Mouse (Mus musculus): ENCODE data around the gene Slc15a3.

Slc15a3 gene

DNA sequence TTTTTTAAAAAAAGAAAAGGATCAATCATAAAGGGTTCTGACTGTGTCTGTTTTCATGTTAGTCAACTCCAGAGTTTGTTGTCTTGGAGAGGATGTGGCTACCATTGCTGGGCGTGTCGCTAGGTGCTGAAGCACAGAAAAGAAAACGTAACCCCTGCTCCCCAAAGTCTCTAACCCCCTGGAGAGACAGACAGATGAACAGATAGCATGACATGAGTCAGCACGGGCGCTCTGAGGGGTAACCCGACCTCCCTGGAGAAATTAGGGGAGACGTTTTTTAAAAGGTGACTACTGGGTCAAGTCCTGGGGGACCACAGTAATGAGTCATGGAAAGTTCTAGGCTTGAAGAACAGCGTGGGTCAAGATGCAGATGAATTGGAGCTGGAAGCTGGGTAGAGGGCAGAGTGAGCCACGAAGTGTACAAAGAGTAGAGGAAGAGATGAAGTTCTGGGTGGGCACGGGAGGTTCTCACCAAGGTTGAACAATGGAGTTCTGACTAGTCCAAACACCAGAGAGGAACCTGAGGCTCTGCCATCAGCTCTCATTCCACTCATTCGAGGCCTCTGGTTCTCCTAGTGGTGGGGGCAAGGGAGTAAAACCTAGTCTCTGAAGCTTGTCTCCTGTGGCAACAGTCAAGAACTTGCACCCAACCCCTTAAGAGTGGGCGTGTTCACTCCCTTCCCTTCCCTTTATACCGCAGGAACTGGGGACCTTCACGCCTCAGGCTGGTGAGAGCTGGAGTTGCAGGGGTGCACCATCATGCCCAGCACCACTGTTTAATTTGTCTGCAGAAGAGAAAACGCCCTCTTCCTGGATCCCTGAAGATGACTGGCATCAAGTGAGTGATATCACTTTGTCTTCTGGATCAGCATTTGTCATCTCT lies at the start of gene Slc15a3:
Gene Slc15a3 (plus strand): TSS at position 718 of the 883 bp plus-strand sequence.
- no peak for DNase-seq (ENCODE audit: low spot score in 2 of 2)

DNA sequence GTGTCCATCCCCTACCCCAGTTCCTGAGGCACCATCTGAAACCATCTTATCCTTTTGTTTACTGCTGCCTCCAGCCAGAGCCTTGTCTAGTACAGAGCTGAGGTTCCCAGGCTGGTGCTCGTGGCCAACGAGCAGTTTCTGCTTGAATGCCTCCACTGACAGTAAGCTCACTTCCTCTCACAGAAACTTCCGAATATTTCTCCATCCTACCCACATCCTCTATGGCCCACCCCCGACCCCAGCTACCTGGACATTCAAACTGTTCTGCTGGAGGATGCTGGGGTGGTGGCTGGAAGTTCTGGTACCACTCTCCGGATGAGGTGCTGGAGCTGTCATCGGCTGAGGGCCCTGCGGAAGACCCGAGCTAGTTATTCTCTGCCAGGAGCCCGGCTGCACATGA lies 49.2 kb upstream of the Slc15a3 start:
- peak; percentile 21 to 22 for DNase-seq (ENCODE audit: low spot score in 2 of 2)

DNA sequence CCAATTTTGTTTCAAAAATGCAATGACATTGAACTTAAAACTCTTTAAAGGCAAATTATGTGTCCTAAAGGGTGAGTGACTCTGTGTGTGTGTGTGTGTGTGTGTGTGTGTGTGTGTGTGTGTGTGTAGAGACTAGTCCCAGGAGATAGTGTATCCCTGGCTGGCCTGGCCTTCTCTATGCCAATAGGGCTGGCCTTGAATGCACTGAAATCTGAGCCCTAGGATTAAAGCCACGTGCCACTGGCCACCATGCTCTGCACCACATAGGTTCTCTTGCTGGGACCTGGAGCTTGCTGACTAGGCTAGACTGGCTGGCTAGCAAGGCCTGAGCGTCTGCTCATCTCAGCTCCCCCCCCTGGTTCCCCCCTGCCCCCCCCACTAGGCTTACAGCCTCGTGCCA lies 46.5 kb upstream of the Slc15a3 start:
- DNase-seq (ENCODE audit: low spot score in 2 of 2), result no peak

DNA sequence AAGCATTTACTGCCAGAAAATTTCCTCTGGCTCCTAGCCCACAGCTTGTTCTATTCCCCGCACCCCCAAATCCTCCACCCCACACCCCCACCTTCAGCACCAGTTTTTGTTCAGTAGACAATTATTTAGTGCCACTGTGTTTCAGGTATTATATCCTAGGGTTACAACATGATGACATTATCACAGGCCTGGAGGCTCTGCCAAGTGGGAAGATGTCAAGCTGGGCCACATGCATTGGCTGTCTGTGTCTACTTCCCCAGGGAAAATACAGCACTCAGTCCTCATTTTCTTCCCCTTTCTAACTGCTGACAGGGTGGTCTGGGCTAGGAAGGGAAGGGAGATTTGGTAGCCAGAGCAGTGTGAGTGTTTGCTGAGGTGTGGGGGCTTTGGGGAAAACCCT lies 44.6 kb upstream of the Slc15a3 start:
- no peak for DNase-seq (ENCODE audit: low spot score in 2 of 2)

DNA sequence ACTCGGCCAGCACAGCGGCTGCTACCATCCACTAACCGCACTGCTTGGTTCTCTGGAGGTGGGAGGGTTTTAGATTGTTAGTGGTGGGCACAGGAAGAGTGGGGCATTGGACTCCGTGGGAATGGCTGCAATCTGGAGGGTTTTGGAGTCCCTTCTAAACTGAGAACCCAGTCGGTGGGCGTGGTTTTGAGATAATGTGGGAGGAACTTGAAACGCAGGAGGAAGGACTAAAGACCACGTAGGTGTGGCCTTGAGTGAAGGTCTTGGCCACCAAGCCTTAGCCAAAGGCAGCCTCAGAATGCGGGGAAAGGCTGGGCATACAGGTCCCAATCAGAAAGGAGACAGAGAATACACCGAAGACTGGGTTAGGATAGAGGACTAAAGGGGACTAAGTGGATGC lies 41.0 kb upstream of the Slc15a3 start:
- DNase-seq (ENCODE audit: low spot score in 2 of 2), result no peak

DNA sequence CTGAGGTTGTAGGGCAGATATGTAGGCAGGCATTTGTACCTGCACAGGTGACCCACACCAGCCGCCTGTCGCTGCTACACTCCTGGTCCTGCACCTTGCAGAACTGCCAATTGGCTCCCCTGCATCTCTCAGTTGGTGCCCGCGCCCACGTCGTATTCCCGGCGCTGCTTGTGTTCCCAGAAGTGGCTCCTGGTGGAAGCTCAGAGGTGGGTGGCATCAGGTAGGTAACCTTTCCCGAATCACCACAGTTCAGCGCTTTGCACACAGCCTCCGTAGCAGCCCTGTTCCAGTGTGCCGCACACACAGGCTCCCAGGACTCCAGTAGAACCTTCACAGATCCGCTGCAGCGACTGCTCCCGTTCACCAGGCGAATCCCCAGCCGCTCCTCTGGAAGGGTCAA lies 40.4 kb upstream of the Slc15a3 start:
- DNase-seq (ENCODE audit: low spot score in 2 of 2), result no peak

DNA sequence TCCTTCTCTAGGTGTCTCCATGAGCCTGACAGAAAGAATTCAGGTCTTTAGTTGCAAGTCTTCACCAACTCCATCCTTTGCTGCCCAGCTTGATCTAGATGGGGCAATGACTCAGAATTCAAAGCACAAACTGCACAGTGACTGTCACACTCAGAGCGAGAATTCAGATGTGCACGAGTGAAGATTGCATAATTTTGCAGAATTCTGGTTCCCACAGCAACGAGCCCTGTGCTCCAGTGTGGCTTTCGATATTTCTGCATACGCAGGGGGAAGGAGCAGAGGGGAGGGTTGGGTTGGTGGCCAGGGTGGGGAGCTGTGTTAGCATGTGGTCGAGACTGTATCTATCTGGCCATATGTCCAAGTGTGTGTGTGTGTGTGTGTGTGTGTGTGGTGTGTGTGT lies 38.5 kb upstream of the Slc15a3 start:
- DNase-seq (ENCODE audit: low spot score in 2 of 2), result no peak

DNA sequence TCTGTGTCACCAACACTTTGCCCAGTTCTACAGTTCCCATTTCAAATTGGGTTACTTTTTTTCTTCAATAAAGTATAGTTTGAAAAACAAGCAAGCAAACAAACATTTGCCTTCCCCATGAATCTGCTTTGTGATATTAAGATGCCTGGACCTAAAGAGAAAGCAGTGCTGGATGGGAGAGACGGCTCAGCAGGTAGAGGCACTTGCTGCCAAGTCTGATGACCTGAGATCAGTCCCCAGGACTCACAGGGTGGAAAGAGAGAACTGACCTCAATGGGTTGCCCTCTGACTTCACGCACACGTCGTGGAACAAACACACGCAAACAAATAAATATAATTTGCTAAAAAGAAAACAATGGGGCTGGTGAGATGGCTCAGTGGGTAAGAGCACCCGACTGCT lies 37.6 kb upstream of the Slc15a3 start:
- no peak for DNase-seq (ENCODE audit: low spot score in 2 of 2)

DNA sequence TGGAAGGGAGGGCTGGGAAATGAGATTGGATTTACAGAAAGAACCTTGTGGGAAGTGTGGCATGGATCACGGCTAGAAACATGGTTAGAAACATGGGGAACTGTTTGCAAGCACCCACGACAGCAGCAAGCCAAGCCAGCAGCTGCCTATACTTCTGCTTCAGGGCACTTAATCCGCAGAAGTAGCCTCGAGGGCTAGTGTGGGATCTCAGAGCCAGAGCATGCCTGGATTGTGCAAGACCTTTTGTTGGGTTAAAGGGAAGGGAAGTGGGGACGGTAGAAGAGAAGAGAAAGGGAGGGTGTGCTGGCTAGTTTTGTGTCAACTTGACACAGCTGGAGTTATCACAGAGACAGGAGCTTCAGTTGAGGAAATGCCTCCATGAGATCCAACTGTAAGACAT lies 35.8 kb upstream of the Slc15a3 start:
- no peak for DNase-seq (ENCODE audit: low spot score in 2 of 2)

DNA sequence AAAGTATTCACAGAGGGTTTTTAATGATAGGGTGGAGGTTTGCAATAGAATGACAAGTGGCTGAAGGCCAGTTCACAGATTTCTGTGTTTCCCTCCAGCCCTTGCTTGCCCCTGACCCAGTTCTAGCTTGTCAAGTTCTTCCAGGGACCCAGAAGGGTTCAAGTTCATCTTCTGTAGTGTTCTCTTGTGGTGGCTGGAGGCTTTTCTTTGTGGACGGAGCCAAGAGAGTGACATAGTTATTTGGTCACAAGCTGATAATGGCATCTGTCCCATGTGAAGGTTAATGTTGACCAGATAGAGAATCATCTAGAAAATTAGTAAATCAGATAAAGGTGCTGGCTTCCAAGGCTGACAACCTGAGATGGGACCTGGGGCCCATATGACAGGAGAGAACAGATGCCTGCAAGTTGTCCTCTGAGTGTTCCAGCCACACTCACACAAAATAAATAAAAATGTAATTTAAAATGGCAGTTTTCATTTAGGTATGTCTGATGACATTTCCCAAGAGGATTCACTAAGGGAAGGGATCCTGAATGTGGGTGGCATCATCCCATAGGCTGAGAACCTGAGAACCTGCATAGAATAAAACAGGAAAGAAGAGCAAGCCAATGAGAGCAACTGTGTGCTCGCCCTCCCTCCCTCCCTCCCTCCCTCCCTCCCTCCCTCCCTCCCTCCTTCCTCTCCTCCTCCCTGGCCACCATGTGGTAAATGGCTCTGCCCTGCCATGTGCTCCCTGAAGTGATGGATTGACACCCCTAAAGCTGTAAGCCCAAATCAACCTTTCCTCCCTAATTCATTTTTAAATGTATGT lies 34.5 kb upstream of the Slc15a3 start:
- DNase-seq (ENCODE audit: low spot score in 2 of 2), result no peak

DNA sequence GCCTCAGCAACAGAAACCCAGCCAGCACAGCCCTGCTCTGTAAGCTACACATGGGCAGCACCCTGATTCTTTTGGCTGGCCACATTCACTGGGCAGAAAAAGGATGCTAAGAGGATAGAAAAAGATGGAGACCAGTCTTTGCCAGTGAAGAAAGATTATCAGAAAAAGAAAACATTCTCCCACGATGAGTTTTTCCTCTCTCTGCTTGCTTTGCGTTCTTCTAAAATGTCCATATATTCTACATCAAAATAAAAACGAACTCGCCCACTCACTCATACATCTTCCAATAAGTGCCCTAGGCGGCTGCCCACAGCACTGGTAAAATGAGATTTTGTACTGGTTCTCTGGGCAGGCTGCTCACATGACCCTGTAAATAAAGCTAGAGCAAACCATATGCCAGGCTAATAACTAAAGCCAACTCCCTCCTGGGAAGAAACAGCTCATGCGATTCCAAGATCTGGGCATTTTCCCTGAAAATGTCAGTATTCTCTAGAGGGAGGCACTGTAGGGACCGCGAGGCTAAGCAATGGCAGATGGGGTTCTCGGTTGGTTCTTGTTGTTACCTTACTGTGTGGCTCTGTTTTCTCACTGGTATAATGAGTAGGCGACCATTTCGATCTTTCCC lies 33.8 kb upstream of the Slc15a3 start:
- no peak for DNase-seq (ENCODE audit: low spot score in 2 of 2)

DNA sequence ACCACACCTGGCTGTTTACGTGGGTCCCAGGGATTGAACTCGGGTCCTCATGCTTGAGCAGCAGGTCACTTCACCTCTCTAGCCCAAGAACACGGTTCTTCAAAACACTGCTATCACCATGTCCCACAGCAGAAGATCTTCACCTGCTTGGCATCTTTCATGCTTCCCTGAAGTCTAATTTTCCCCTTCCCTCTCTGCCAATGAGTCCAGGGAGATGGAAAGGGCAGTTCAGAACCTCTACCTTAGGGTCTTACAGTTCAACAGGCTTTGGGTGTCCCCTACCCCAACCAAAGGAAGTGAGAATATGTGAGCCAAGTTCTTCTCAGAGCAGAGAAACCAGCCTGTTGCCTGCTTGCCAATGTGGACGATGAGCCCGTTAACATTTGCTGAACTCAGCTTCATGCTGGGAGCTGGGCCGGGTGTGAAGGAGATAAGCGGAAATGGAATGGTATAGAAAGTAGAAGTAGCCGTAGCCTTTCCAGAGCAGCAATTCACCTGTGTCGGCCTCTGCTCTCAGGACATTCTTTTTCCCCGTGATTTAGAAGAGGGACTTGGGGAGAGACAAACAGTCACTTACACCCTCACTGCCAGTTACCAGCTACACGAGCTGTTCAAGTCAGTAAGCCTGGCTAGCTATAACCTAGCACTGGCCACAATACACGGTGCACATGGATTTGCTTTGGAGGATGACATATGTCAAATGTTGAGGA lies 30.8 kb upstream of the Slc15a3 start:
- DNase-seq (ENCODE audit: low spot score in 2 of 2), result no peak

DNA sequence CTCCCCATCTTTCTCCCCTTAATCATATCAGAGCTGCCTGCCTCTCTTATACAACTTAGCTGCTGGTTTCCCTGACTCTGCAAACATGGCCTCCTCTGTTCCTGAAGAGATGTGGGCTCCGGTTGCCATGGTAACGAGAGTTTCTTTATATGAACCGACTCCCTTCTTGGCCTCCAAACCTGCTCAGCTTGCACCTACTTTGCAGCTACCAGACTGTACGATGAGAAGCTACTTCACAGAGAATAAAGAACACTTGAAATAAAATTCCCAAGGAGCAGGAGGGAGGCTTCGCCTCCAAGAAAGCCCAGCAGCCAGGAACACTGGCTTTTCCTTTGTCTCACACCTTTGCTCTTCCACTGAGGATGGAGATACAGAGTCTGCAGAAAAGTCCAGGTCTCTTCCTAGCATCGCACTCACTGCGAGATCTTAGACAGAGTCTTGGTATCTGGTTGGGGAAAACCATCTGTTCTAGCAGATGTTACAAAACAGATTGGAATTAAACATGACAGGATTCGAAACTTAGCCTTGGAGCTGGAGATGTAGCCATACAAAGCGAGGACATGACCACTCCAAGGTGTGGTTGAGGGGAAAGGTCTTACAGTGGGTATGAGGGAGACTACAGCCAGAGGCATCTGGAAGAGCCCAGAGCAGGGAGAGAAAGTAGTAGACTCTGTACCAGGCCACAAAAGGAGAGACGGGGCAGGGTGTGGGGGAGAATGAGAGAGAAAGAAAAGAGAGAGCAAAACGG lies 29.9 kb upstream of the Slc15a3 start:
- no peak for DNase-seq (ENCODE audit: low spot score in 2 of 2)

DNA sequence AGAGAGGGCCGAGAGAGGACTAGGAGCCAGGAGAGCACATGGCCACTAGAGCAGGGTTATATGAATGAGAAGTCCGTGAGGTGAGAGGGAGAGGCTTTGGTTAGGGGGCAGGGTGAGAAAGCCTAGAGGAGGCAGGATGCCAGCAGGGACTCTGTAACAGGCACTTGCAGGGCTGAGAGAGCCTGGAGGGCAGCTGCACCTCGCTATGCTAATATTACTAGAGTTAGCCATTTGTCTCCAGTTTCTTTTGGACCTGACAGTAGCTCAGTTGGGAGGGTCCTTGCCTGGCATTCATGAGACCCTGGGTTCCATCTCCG lies 29.4 kb upstream of the Slc15a3 start:
- DNase-seq (ENCODE audit: low spot score in 2 of 2), result no peak

DNA sequence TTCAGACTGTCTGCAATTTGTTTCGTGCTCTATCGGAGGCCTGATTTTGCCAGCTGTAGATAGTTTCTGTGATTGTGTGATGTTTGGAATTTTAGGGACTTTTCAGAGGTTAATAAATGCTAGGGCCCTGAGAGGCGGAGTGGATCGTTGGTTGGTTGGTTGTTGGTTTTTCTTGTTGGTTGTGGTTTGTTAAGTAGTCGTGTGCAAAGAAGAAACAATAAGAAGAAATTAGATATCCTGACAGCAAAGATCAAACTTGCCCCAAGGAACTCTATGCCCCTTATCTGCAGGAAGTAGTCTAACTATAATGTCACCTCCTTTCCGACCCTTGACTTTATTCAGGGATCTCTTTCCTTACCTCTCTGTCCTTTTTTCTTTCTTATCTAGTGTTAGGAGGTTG lies 28.1 kb upstream of the Slc15a3 start:
- no peak for DNase-seq (ENCODE audit: low spot score in 2 of 2)

DNA sequence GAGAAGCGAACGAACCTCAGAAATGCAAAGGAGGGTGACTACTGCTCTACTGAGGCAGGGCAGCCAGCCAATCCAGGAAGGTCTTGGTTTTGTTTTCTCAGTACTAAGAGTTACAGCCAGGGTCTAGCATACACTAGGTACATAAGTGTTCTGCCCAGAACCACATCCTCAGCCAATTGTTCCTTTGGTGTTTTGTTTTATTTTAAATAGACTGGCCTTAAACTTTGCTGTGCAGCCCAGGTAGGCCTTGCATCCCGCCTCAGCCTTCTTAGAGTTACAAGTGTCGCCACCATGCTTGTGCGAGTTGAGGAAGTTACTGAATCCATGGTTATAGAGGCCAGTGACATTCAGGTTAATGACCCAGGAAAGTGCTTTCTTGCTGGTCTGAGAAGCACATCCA lies 26.5 kb upstream of the Slc15a3 start:
- DNase-seq (ENCODE audit: low spot score in 2 of 2), result no peak

DNA sequence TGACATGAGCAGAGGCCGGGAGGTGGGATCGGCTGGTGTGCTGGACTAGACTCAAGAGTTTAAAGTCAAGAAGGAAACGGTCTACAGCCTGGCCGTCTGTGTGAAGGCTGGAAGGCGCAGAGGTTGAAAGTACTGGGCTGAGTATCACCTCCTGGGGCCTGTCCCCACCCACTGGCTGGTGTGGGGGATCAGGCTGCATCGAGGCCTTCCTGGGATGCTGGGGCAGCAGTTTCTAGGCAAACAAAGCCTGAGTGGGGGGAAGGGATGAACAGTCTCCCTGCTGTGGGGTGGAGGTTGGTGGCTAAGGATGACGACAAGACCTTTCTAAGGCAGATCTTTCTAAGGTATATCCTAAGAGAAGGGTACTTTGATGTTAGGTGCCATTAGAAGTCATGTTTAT lies 25.6 kb upstream of the Slc15a3 start:
- no peak for DNase-seq (ENCODE audit: low spot score in 2 of 2)

DNA sequence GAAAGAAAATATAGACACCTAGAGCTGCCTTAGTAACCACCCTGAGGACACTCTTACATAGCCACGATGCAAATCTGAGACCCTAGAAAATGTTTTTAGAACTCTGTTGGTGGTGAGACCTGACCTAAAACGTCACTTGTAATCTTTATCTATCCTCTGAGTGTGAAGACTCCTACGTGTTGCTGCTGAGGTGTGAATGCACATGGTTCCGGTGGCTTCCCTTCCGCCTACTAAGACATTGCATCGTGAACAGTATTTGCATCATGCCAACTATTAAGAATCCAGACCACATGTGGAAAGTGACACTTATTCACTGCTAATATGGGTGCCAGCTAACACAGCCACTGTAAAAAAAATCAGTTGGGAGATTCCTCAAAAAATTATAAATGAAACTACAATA lies 23.7 kb upstream of the Slc15a3 start:
- no peak for DNase-seq (ENCODE audit: low spot score in 2 of 2)

DNA sequence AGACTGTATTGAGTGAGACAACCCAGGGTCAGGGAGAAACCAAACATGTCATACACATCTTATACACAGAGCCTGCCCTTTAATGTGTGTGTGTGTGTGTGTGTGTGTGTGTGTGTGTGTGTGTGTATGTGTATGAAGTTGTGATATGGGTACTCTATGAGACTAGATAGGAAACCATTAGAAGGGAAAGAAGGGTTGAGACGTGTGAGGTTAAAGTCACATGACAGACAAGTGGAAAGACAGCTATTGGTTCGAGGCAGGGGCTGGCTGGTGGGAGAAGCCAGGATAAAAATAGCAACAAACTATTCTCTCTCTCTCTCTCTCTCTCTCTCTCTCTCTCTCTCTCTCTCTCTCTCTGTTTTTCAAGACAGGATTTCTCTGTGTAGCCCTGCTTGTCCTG lies 23.1 kb upstream of the Slc15a3 start:
- DNase-seq (ENCODE audit: low spot score in 2 of 2), result no peak

DNA sequence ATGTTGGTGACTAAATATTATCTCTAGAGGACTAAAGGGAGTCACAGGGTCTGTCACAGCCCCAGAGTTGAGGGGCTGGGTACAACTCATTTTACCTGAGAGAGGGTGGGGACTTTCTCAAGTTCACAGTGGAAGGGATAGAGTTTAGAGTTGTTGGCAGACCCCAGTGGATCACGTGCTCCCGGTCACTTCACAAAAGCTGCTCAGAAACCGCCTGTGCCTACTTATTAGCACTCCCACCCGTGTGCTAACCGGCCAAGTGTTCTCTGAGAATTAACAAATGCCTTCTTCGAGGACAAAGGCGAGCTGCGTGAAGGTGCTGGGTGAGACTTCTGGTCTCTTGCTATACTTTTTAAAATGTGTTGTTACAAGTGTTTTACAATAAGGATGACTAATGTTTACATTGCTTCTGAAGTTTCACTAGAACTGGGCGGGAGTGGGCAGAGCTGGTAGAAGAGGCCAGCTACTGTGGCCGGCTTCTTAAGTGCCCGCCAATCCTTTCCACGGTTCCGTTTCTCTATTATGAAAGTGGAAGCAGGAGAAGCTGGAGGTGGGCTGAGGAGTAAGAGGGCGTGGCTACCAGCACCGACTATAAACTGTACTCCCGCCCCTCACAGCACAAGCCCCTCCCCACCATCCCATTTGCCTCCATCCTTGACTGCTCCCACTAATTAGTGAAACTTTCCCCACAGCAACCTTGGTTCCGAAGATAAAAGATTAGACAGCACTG lies 21.1 kb upstream of the Slc15a3 start:
- DNase-seq (ENCODE audit: low spot score in 2 of 2), result no peak

DNA sequence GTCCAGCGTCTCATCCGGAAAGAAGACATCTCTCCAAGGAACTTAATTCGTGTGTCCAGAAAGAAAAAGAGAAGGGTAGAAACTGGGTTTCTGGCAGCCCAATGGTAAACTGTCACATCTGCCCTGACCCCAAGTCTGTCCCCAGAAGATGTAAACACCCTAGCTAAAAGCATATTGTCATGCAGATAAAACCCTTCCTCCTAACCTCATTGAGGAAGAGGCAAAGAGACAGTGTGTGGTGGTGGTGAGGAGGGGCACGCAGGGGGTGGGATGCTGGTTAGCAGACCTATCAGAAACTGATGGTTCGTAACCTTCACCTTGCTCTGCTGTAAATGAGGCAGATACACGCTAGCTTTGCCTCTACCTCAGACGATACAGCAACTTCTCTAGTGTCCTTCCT lies 18.2 kb upstream of the Slc15a3 start:
- DNase-seq (ENCODE audit: low spot score in 2 of 2), result no peak
